Mouse (Mus musculus) liver (tissue): ENCODE results near the gene Kcna4.

ENCODE experiments used
- DNase-seq: peaks from one replicate; pipeline ENCODE4 v3.0.0-alpha.2; 2020; ENCODE audit warnings: mixed read lengths

Kcna4 gene

GRCm38 (mm10) chr2:107289990-107290696, at the start of gene Kcna4:
Gene Kcna4, plus strand, starts transcription at chr2:107290639.
- peak; percentile 54 for DNase-seq

- no peak for DNase-seq
Measured at GRCm38 (mm10) chr2:107258091-107258490, 32.3 kb upstream of the Kcna4 start.

- no peak for DNase-seq
Measured at GRCm38 (mm10) chr2:107266251-107266650, 24.2 kb upstream of the Kcna4 start.

- DNase-seq = no peak
Measured at GRCm38 (mm10) chr2:107270050-107270449, 20.4 kb upstream of the Kcna4 start.

- no peak for DNase-seq
Measured at GRCm38 (mm10) chr2:107290697-107291019, 219 bp downstream of the Kcna4 start.

- DNase-seq = no peak
Measured at GRCm38 (mm10) chr2:107291142-107291541, 703 bp downstream of the Kcna4 start.

- DNase-seq = no peak
Measured at GRCm38 (mm10) chr2:107294521-107294920, 4.1 kb downstream of the Kcna4 start.

GRCm38 (mm10) chr2:107301886-107302285, 11.4 kb downstream of the Kcna4 start:
- DNase-seq = no peak

GRCm38 (mm10) chr2:107304707-107305106, 14.3 kb downstream of the Kcna4 start:
- no peak for DNase-seq

GRCm38 (mm10) chr2:107306077-107306476, 15.6 kb downstream of the Kcna4 start:
- DNase-seq = no peak

GRCm38 (mm10) chr2:107318636-107319035, 28.2 kb downstream of the Kcna4 start:
- DNase-seq = no peak

- DNase-seq = no peak
Measured at GRCm38 (mm10) chr2:107321596-107322226, 31.3 kb downstream of the Kcna4 start.

GRCm38 (mm10) chr2:107324090-107324489, 33.7 kb downstream of the Kcna4 start:
- DNase-seq = no peak

- DNase-seq = no peak
Measured at GRCm38 (mm10) chr2:107327276-107327675, 36.8 kb downstream of the Kcna4 start.

- DNase-seq = no peak
Measured at GRCm38 (mm10) chr2:107341291-107341690, 50.9 kb downstream of the Kcna4 start.

- DNase-seq = no peak
Measured at GRCm38 (mm10) chr2:107344807-107345206, 54.4 kb downstream of the Kcna4 start.

GRCm38 (mm10) chr2:107345299-107345698, 54.9 kb downstream of the Kcna4 start:
- DNase-seq = no peak
